Mouse (Mus musculus): ENCODE results near the gene Arrdc5.

DNA sequence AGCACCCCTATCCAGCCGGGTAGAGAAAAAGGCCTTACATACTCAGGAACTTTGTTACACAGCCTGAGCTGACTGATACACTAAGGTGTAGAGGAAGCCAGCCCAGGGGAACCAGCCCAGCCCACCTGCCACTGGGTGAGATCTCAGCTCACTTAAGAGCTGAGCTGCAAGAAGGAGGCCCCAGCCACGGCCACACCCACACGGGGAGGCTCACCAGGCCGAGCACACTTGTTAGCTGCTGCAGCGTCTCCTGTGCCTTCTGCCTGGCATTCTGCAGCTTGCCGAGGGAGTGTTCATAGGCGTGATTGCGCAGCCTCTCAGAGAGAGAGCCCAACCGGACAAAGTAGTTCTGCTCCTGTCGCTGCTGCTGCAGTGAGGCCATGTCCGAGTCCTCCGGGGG, 18.9 kb downstream of the Arrdc5 start:
- TF ChIP-seq USF1 (IDR thresholded peaks at IDR 0.05; ENCODE audit: low read depth) (no peak), CTCF (IDR thresholded peaks at IDR 0.05; ENCODE audit: control insufficient read depth, insufficient read depth, insufficient read length) (no peak), MYOG (IDR thresholded peaks at IDR 0.05; ENCODE audit: control insufficient read depth, extremely low read depth, insufficient read length) (no peak), MAX (IDR thresholded peaks at IDR 0.05) (no peak), FOSL1 (IDR thresholded peaks at IDR 0.05; ENCODE audit: insufficient read depth, low read length, poor library complexity, severe bottlenecking) (no peak)
